Mouse (Mus musculus): ENCODE data around the gene Tmem130.

GRCm38 (mm10) chr5:144691421-144691820 lies 70.2 kb downstream of the Tmem130 start:
- TF ChIP-seq CTCF (IDR thresholded peaks at IDR 0.05; ENCODE audit: extremely low read depth, insufficient read length, insufficient replicate concordance, low read depth, low read length) (no peak), POLR2A (IDR thresholded peaks at IDR 0.05; ENCODE audit: low read depth, low read length) (no peak)

Data from small intestine, adult 2 months (tissue).